ENCODE assay signal across 18 mouse cellular contexts in genomic region chr11:44950319-44950718, GRCm38 (mm10).
DNase-seq lines count a peak whose midpoint lies in the region; ATAC-seq lines count a peak whose summit lies in the region.
"Had no signal": no experiment of that assay in that cellular context is flagged by ENCODE, and none has a peak within 500 bp of the region (broad histone marks: within the 10 kb centered on the region; RNA-seq: fewer than 3 reads in every experiment).

No protein-coding gene starts in this region.

- peak; percentile 38 for DNase-seq in lung, postnatal 25 days (ENCODE audit: low spot score)
- DNase-seq in lung, postnatal 10 days, result no peak
- DNase-seq in c-Kit-positive CD71-negative TER-119-negative erythroid progenitor cells, embryonic 14.5 days (ENCODE audit: low read depth), result peak; percentile 19
- DNase-seq in spleen, adult 12 weeks (ENCODE audit: low spot score), result peak; percentile 14
- DNase-seq in layer of hippocampus, adult 9-10 months (ENCODE audit: low spot score), result no peak
- DNase-seq in retina, embryonic 14.5 days (ENCODE audit: low spot score), result no peak
- DNase-seq: adrenal gland, postnatal 36 days; cerebellum, adult 2 months; cerebellum, postnatal 25 days; embryo, embryonic 11 days; kidney, adult 9 months; kidney, postnatal 25 days; liver, embryonic 13.5 days; thymus, postnatal 14 days had no signal

- ATAC-seq in frontal cortex, adult (ENCODE audit: low TSS enrichment), result no peak
- ATAC-seq: forebrain, embryonic 13.5 days; hindbrain, embryonic 16.5 days; intestine, embryonic 16.5 days had no signal

Comparison
In these comparisons a context has a peak if more than half of its experiments do, and no peak if none do; other contexts are left out.
1. DNase-seq: peak in lung, postnatal 25 days (single experiment), c-Kit-positive CD71-negative TER-119-negative erythroid progenitor cells, embryonic 14.5 days (single experiment) and spleen, adult 12 weeks (single experiment); none in lung, postnatal 10 days (single experiment), layer of hippocampus, adult 9-10 months (single experiment) and retina, embryonic 14.5 days (single experiment).